Mouse (Mus musculus) liver, postnatal 0 days (tissue): Measurements from ENCODE around the gene Icmt. TPM values are rescaled to one million over a fixed set of nuclear protein-coding genes. Genes with fewer than 3 reads are reported as not detected.

Experiments used
- ATAC-seq: fragments of 200-750 bp; cut with Nextera tagmentation; 2 replicates; pipeline ENCODE4 v1.8.0; 2017; ENCODE audit warnings: mild to moderate bottlenecking, moderate library complexity
- DNase-seq: peaks from one replicate; pipeline ENCODE4 v3.0.0-alpha.2; 2016
- H3K27ac ChIP-seq: fragments of 300-500 bp; sonication (generic); 2 replicates; pipeline ENCODE4 v1.5.1; 2014; ENCODE audit warnings: antibody characterized with exemption, moderate library complexity, mild to moderate bottlenecking, low read depth
- H3K27me3 ChIP-seq: fragments of 300-500 bp; sonication (generic); 2 replicates; pipeline ENCODE4 v1.6.1; 2014; ENCODE audit warnings: low read length, control low read depth, mixed read lengths; ENCODE audit not compliant: insufficient read depth
- H3K36me3 ChIP-seq: fragments of 300-500 bp; sonication (generic); replicated peaks from 2 replicates; pipeline ENCODE4 v1.6.1; 2014; ENCODE audit warnings: mild to moderate bottlenecking, control low read depth, low read length, moderate library complexity, mixed read lengths; ENCODE audit not compliant: insufficient read depth
- H3K4me1 ChIP-seq: fragments of 300-500 bp; sonication (generic); 2 replicates; pipeline ENCODE4 v1.6.1; 2014; ENCODE audit warnings: antibody characterized with exemption, mild to moderate bottlenecking, control low read depth; ENCODE audit not compliant: insufficient read depth
- H3K4me2 ChIP-seq: fragments of 300-500 bp; sonication (generic); 2 replicates; pipeline ENCODE4 v1.6.1; 2014; ENCODE audit warnings: low read depth, mild to moderate bottlenecking, low read length, moderate library complexity, mixed read lengths
- H3K4me3 ChIP-seq: fragments of 300-500 bp; sonication (generic); 2 replicates; pipeline ENCODE4 v1.5.1; 2014; ENCODE audit warnings: low read depth, low read length
- H3K9ac ChIP-seq: fragments of 300-500 bp; sonication (generic); replicated peaks from 2 replicates; pipeline ENCODE4 v1.6.1; 2014; ENCODE audit warnings: mild to moderate bottlenecking, moderate library complexity
- H3K9me3 ChIP-seq: fragments of 300-500 bp; sonication (generic); 2 replicates; pipeline ENCODE4 v1.6.1; 2016; ENCODE audit warnings: mild to moderate bottlenecking, control low read depth, low read length, mixed read lengths
- CTCF ChIP-seq: sonication (generic); IDR thresholded peaks from 2 replicates; pipeline ENCODE4 v1.5.1; 2016; ENCODE audit warnings: antibody characterized with exemption, low read depth
- EP300 ChIP-seq: IDR thresholded peaks from 2 replicates; pipeline ENCODE4 v1.6.1; 2016; ENCODE audit warnings: antibody characterized with exemption, low read depth, mild to moderate bottlenecking
- WGBS: fragments of 180-500 bp; shearing (Covaris S2); extraction: QIAGEN DNeasy Blood & Tissue Kit; methylation state at CpG from one replicate; pipeline ENCODE4 v1.1.7; 2014; ENCODE audit not compliant: insufficient replicate concordance; 5-methylcytosine and 5-hydroxymethylcytosine counted together
- polyA plus RNA-seq: library from polyadenylated mRNA; unstranded; fragments of >200 nt; fragmentation: Nextera tagmentation; extraction: Ambion mirVana; gene quantifications from 2 replicates; pipeline ENCODE4 v1.2.1, GENCODE M21; 2015

Icmt gene
- polyA plus RNA-seq, 1 experiment from 2014 or later, result 6.9 TPM

DNA sequence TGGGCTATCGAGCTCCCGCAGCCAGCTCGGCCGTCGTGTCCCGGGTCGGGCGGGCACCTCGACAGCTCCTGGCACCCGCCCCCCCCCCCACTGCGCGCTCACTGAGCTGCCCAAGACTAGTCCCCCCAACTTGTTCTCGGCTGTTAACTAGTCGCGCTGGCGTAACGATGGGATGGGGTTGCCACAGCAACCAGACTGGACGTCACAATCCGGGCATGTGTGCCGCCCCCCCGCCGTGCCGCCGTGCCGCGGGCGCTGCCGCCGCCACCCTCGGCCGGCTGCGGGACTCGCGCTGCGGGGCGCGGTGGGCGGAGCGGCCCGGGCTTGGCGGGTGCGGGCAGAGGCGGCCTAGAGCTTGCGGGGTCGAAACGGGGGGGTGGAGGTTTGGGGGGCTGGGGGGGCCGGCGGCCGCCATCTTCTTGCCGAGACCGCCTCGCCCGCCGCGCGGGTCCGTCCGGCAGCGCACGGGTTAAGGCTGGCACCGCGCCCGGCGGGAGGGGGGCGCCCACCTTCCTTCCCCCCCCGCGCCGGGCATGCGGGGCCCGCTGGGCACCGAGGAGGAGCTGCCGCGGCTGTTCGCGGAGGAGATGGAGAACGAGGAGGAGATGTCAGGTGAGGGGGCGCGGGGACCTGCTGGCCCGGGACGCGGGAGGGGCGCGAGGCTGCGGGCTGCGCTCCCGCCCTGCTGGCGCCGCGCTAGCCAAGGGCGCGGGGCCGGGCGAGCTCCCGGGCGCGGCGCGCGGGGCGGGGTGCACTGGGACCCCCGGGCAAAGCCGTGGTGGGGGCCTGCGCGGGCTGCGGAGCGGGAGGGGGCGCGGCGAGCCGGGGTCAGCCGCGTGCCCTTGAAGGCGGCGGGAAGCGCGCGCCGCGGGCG lies 41.6 kb downstream of the Icmt start, which contains the start of gene Chd5:
TSS of gene Chd5 (plus strand) at position 233 of the 874 bp plus-strand sequence.
- peaks cover 4% of the 10 kb centered on the region for H3K4me1 ChIP-seq
- H3K9me3 ChIP-seq, result no peaks in the 10 kb centered on the region
- DNase-seq (no peak), ATAC-seq (no peak)
- H3K4me3 ChIP-seq, result peak within 1 kb of the TSS; percentile 38
- WGBS, result 2% methylated on average over 60 of the region's 120 CpGs
- no peak within 1 kb of the TSS for H3K27ac ChIP-seq
- no peak within 1 kb of the TSS for H3K9ac ChIP-seq
- peaks cover 6% of the 10 kb centered on the region for H3K36me3 ChIP-seq
- TF ChIP-seq CTCF (no peak), EP300 (no peak)
- peak within 1 kb of the TSS; percentile 55 for H3K4me2 ChIP-seq
- peaks cover 41% of the 10 kb centered on the region for H3K27me3 ChIP-seq

DNA sequence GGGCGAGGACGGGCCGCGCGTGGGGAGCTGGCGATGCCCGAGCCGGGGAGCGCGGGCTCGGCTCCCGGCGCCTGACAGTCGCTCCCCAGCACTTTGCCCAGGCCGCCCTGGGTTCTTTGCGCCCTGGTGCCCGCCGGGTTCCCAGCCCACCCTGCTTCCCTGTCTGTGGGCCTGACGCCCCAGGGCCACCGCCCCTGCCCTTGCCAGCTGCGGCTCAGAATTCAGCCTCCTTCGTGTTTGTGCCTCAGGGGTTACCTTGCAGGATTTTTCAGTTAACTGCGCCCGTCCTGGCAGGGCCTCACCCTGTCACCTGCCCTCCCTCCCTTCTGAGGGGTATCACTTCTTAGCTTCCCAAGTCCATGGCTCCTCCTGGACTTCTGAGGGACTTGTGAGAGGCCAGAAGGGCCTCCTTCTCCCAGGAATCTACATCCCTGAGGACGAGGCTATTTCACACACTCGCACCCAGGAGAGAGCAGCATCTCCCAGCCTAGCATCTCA lies 42.3 kb downstream of the Icmt start:
- H3K9ac ChIP-seq, result no peak overlapping the region
- peaks cover 41% of the 10 kb centered on the region for H3K27me3 ChIP-seq
- H3K4me2 ChIP-seq, result peak overlapping the region; percentile 55; the same call in 1 of the 2 replicates
- WGBS, result 3% methylated on average over 18 of the region's 26 CpGs
- peak overlapping the region; percentile 38; the same call in 1 of the 2 replicates for H3K4me3 ChIP-seq
- TF ChIP-seq EP300 (no peak), CTCF (no peak)
- no peak for ATAC-seq
- no peak overlapping the region for H3K27ac ChIP-seq
- no peak for DNase-seq
- no peaks in the 10 kb centered on the region for H3K9me3 ChIP-seq
- no peaks in the 10 kb centered on the region for H3K36me3 ChIP-seq
- H3K4me1 ChIP-seq, result peaks cover 4% of the 10 kb centered on the region

DNA sequence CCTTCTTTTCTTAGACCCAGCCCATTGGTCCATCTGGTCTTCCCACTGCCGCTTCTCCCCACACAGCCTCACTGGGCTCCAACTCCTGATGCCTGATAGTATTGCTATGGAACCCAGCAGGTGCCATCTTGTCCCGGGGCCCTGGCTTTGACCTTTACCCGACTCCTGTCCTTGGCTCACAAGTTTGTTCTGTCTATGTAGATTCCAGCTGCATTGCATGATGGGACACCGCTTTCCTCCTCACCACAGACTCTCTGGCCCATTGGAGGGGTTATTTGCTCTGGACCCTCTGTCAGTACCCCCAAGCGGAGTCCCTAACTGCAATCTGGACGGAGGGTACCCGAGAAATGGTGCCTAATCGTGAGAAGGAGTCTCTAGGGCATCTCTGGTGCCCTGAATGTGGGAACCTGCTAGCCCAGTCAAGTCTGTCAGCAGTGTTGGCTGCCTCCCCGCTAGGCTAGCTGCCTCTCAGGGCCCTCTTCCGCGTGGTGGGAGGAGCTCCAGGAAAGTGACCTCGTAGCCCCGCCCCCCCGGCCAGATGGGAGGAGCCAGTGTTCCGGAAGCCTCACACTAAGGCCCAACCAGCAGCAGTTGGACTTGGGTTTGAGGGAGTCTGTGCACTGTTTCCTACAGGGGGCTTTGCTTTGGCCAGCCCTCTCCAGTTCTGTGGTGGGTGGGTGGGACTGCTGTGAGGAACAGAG lies 43.7 kb downstream of the Icmt start:
- H3K9me3 ChIP-seq, result no peaks in the 10 kb centered on the region
- peaks cover 41% of the 10 kb centered on the region for H3K27me3 ChIP-seq
- no peak overlapping the region for H3K4me3 ChIP-seq
- ATAC-seq, result 0 out of 2 replicates have a peak, but pooled peaks have one; percentile 24
- H3K9ac ChIP-seq, result no peak overlapping the region
- DNase-seq, result peak; percentile 65
- no peak for TF ChIP-seq EP300
- no peak for TF ChIP-seq CTCF
- H3K4me1 ChIP-seq, result peaks cover 16% of the 10 kb centered on the region
- H3K27ac ChIP-seq, result no peak overlapping the region
- H3K36me3 ChIP-seq, result no peaks in the 10 kb centered on the region
- H3K4me2 ChIP-seq, result no peak overlapping the region
- WGBS, result 35% methylated on average over 15 of the region's 15 CpGs

DNA sequence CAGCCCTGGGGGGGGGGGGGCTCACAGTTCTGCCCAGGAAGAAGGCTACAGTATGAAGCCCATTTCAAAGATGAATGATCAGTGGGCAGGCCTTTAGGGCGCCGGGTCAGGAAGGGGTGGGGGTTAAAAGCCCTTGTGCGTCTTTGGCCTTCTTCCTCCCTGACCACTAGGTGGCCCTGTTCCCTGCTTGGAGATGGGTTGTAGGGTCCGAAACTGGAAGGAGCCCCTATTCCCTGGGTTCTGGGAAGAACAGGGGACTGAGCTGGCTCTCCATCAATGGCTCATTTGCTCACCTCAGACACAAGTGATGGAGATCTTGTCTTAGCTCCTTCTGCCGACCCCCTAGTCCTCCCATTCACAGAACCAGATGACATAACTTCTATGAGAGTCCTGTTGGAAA lies 46.3 kb downstream of the Icmt start:
- peaks cover 33% of the 10 kb centered on the region for H3K27me3 ChIP-seq
- H3K36me3 ChIP-seq, result no peaks in the 10 kb centered on the region
- WGBS, result 6% methylated on average over 5 of the region's 5 CpGs
- no peak for ATAC-seq
- no peak overlapping the region for H3K4me2 ChIP-seq
- no peak overlapping the region for H3K27ac ChIP-seq
- no peak for DNase-seq
- no peak overlapping the region for H3K4me3 ChIP-seq
- H3K4me1 ChIP-seq, result peaks cover 16% of the 10 kb centered on the region
- no peaks in the 10 kb centered on the region for H3K9me3 ChIP-seq
- no peak for TF ChIP-seq EP300
- TF ChIP-seq CTCF, result peak; percentile 69
- H3K9ac ChIP-seq, result no peak overlapping the region

DNA sequence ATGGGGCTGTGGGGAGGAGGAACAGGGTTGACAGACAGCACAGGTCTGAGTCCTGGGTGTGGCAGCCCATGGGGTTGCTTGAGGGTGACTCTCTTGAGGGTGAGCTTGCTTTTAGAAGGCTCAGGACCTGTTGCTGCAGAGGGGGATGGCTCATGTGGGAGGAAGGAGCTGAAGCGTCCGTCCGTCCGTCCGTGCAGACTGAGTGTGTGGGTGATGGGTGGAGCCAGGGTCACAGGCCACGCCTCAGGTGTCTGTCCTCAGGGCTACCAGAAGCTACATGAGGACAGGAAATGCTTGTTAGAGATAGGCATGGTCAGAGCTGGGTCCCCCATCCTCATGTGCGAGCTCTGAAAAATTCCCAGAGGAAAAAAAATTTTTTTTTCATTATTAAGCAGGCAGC lies 47.6 kb downstream of the Icmt start:
- Histone ChIP-seq H3K9me3 (no peaks in the 10 kb centered on the region), H3K4me1 (peaks cover 16% of the 10 kb centered on the region), H3K27ac (no peak overlapping the region), H3K27me3 (peaks cover 33% of the 10 kb centered on the region), H3K4me2 (no peak overlapping the region), H3K9ac (no peak overlapping the region), H3K36me3 (no peaks in the 10 kb centered on the region), H3K4me3 (no peak overlapping the region)
- DNase-seq (no peak), ATAC-seq (peak; percentile 24; the same call in 1 of the 2 replicates)
- 13% methylated on average over 7 of the region's 7 CpGs for WGBS
- no peak for TF ChIP-seq CTCF
- no peak for TF ChIP-seq EP300
